Mouse (Mus musculus) heart, adult 18-20 months (tissue): ENCODE results near the gene Nr2f1. TPM values are rescaled to one million over a fixed set of nuclear protein-coding genes. Genes with fewer than 3 reads are reported as not detected.
"Not testable (repeated sequence)": the region's sequence is repeated elsewhere in the genome, so short reads cannot be mapped to it uniquely, and the experiment has no call there.

Source experiments
- DNase-seq, 2 experiments: peaks; one replicate each; pipeline ENCODE4 v3.0.0; 2021 to 2022; ENCODE audit warnings: mixed read lengths in 1 of 2
- long read RNA-seq, 2 experiments: library from polyadenylated mRNA; stranded (forward); transcript quantifications; one replicate each; pipeline ENCODE4 v2.0.0; 2021
- total RNA-seq, 2 experiments: library from RNA; stranded (reverse); gene quantifications; 2 replicates each; pipeline ENCODE4 v1.2.3; 2021

Nr2f1 gene
- 1 to 10 TPM; 2.1 to 2.6 TPM for total RNA-seq
- long read RNA-seq, experiment 1, result 0 reads
- long read RNA-seq, experiment 2, partial matches to known transcripts, result 0 of 1 reads
- long read RNA-seq, experiment 2, other reads (novel, unspliced or antisense), result 0 of 1 reads

- no peak for DNase-seq
Measured at GRCm38 (mm10) chr13:78199642-78200160, at the start of gene Nr2f1. Gene Nr2f1, minus strand, starts transcription at chr13:78199757.

- DNase-seq, result no peak
Measured at GRCm38 (mm10) chr13:78221680-78222079, 22.1 kb upstream of the Nr2f1 start.

- DNase-seq, result not testable (repeated sequence)
Measured at GRCm38 (mm10) chr13:78220238-78220637, 20.7 kb upstream of the Nr2f1 start.

GRCm38 (mm10) chr13:78215223-78215622 lies 15.7 kb upstream of the Nr2f1 start:
- no peak for DNase-seq

GRCm38 (mm10) chr13:78213155-78213554 lies 13.6 kb upstream of the Nr2f1 start:
- no peak for DNase-seq

- no peak for DNase-seq
Measured at GRCm38 (mm10) chr13:78212111-78212510, 12.6 kb upstream of the Nr2f1 start.

GRCm38 (mm10) chr13:78211231-78212010 lies 11.9 kb upstream of the Nr2f1 start:
- DNase-seq, result no peak

GRCm38 (mm10) chr13:78210748-78211089 lies 11.2 kb upstream of the Nr2f1 start:
- DNase-seq, result no peak

GRCm38 (mm10) chr13:78210029-78210747 lies 10.6 kb upstream of the Nr2f1 start:
- DNase-seq, result peak; percentile 22 to 53

- no peak for DNase-seq
Measured at GRCm38 (mm10) chr13:78209611-78210028, 10.1 kb upstream of the Nr2f1 start.

- no peak for DNase-seq
Measured at GRCm38 (mm10) chr13:78208689-78209410, 9.3 kb upstream of the Nr2f1 start.

- no peak for DNase-seq
Measured at GRCm38 (mm10) chr13:78207796-78208645, 8.5 kb upstream of the Nr2f1 start.

- no peak for DNase-seq
Measured at GRCm38 (mm10) chr13:78206891-78207430, 7.4 kb upstream of the Nr2f1 start.

GRCm38 (mm10) chr13:78205426-78205825 lies 5.9 kb upstream of the Nr2f1 start:
- no peak for DNase-seq

- DNase-seq, result peak; percentile 51 to 61
Measured at GRCm38 (mm10) chr13:78203348-78204061, 3.9 kb upstream of the Nr2f1 start.

GRCm38 (mm10) chr13:78202574-78203347 lies 3.2 kb upstream of the Nr2f1 start:
- DNase-seq, result peak in 1 of 2 experiments; percentile 14

GRCm38 (mm10) chr13:78201871-78202565 lies 2.5 kb upstream of the Nr2f1 start:
- no peak for DNase-seq

GRCm38 (mm10) chr13:78200991-78201870 lies 1.7 kb upstream of the Nr2f1 start:
- DNase-seq, result peak; percentile 87 to 89
